Mouse (Mus musculus): Measurements from ENCODE around the gene Nckap1l. TPM values are rescaled to one million over a fixed set of nuclear protein-coding genes. Genes with fewer than 3 reads are reported as not detected.
"Not testable (repeated sequence)": the region's sequence is repeated elsewhere in the genome, so short reads cannot be mapped to it uniquely, and the experiment has no call there.

The Nckap1l gene
- 1 to 10 TPM; 5.5 to 8.7 TPM for total RNA-seq (2021)
- long read RNA-seq, experiment 1, full-length matches to known transcripts = 4 of 7 reads
- long read RNA-seq, experiment 1, partial matches to known transcripts = 3 of 7 reads
- long read RNA-seq, experiment 1, other reads (novel, unspliced or antisense) = 0 of 7 reads
- long read RNA-seq, experiment 2, partial matches to known transcripts = 1 of 1 reads
- long read RNA-seq, experiment 2, other reads (novel, unspliced or antisense) = 0 of 1 reads

GRCm38 (mm10) chr15:103453551-103454218 is at the start of gene Nckap1l:
Nckap1l (plus strand) TSS chr15:103453794.
- peak in 1 of 2 experiments; percentile 3 for DNase-seq (ENCODE audit: low spot score in 2 of 2)

- not testable (repeated sequence) for DNase-seq (ENCODE audit: low spot score in 2 of 2)
These were observed 48.0 kb upstream of the Nckap1l start for GRCm38 (mm10) chr15:103405586-103405985.

- DNase-seq (ENCODE audit: low spot score in 2 of 2) = no peak
These were observed 26.6 kb upstream of the Nckap1l start for GRCm38 (mm10) chr15:103427017-103427416.

GRCm38 (mm10) chr15:103430241-103430640 is 23.4 kb upstream of the Nckap1l start, which contains the start of gene Gtsf1:
Gtsf1 (minus strand) TSS chr15:103430470.
- DNase-seq (ENCODE audit: low spot score in 2 of 2) = no peak

GRCm38 (mm10) chr15:103445966-103446365 is 7.6 kb upstream of the Nckap1l start:
- DNase-seq (ENCODE audit: low spot score in 2 of 2) = not testable (repeated sequence)

GRCm38 (mm10) chr15:103448369-103448768 is 5.2 kb upstream of the Nckap1l start, which contains the start of gene Gtsf2:
Gtsf2 (minus strand) TSS chr15:103448469.
- DNase-seq (ENCODE audit: low spot score in 2 of 2) = no peak

- no peak for DNase-seq (ENCODE audit: low spot score in 2 of 2)
These were observed 855 bp downstream of the Nckap1l start for GRCm38 (mm10) chr15:103454449-103454848.

- no peak for DNase-seq (ENCODE audit: low spot score in 2 of 2)
These were observed 9.1 kb downstream of the Nckap1l start for GRCm38 (mm10) chr15:103462539-103463261.

- DNase-seq (ENCODE audit: low spot score in 2 of 2) = no peak
These were observed 18.0 kb downstream of the Nckap1l start for GRCm38 (mm10) chr15:103471488-103472194.

- no peak for DNase-seq (ENCODE audit: low spot score in 2 of 2)
These were observed 18.7 kb downstream of the Nckap1l start for GRCm38 (mm10) chr15:103472265-103472664.

- DNase-seq (ENCODE audit: low spot score in 2 of 2) = no peak
These were observed 19.6 kb downstream of the Nckap1l start for GRCm38 (mm10) chr15:103473182-103473581.

- DNase-seq (ENCODE audit: low spot score in 2 of 2) = no peak
These were observed 20.2 kb downstream of the Nckap1l start for GRCm38 (mm10) chr15:103473769-103474168.

GRCm38 (mm10) chr15:103479080-103479606 is 25.5 kb downstream of the Nckap1l start:
- DNase-seq (ENCODE audit: low spot score in 2 of 2) = no peak

- no peak for DNase-seq (ENCODE audit: low spot score in 2 of 2)
These were observed 26.5 kb downstream of the Nckap1l start for GRCm38 (mm10) chr15:103480129-103480528.

GRCm38 (mm10) chr15:103482488-103482887 is 28.9 kb downstream of the Nckap1l start:
- DNase-seq (ENCODE audit: low spot score in 2 of 2) = peak in 1 of 2 experiments; percentile 16

GRCm38 (mm10) chr15:103484490-103484889 is 30.9 kb downstream of the Nckap1l start:
- DNase-seq (ENCODE audit: low spot score in 2 of 2) = no peak

GRCm38 (mm10) chr15:103485106-103485505 is 31.5 kb downstream of the Nckap1l start:
- DNase-seq (ENCODE audit: low spot score in 2 of 2) = no peak

- no peak for DNase-seq (ENCODE audit: low spot score in 2 of 2)
These were observed 33.1 kb downstream of the Nckap1l start for GRCm38 (mm10) chr15:103486658-103487057.

- DNase-seq (ENCODE audit: low spot score in 2 of 2) = no peak
These were observed 34.7 kb downstream of the Nckap1l start for GRCm38 (mm10) chr15:103488336-103488735.

GRCm38 (mm10) chr15:103496204-103497140 is 42.9 kb downstream of the Nckap1l start:
- peak in 1 of 2 experiments; percentile 51 for DNase-seq (ENCODE audit: low spot score in 2 of 2)

Data from adrenal gland, adult 18-20 months (tissue).